Mouse (Mus musculus): ENCODE measurements at regions not wholly inside any gene's neighbourhood (a gene's known extent, or its start where the extent isn't known, plus 50 kb on each side); places are given as distances from the start of the nearest gene placed in this dataset.

- peak; percentile 77 for DNase-seq
- Histone ChIP-seq H3K36me3 (ENCODE audit: insufficient read depth) (peaks cover 19% of the 10 kb centered on the region), H3K9me3 (ENCODE audit: low read depth, low read length) (no peaks in the 10 kb centered on the region), H3K9ac (peak overlapping the region; percentile 99), H3K4me2 (peak overlapping the region; percentile 95), H3K27me3 (ENCODE audit: insufficient read depth, low read length) (peaks cover 9% of the 10 kb centered on the region; the same call in 1 of the 2 replicates), H3K4me1 (ENCODE audit: insufficient read depth) (peaks cover 14% of the 10 kb centered on the region), H3K27ac (ENCODE audit: low read depth) (peak overlapping the region; percentile 98), H3K4me3 (ENCODE audit: low read depth, low read length) (peak overlapping the region; percentile 99)
- no peak for TF ChIP-seq CTCF (IDR thresholded peaks at IDR 0.05; ENCODE audit: low read depth)
- ATAC-seq (ENCODE audit: insufficient read depth): peak; percentile 66
- 2% methylated on average over 61 of the region's 64 CpGs for WGBS
Measured at GRCm38 (mm10) chr15:85670176-85670788, 64.5 kb upstream of the Ppara start.

GRCm38 (mm10) chr15:85670789-85671700, 63.7 kb upstream of the Ppara start:
- TF ChIP-seq CTCF (IDR thresholded peaks at IDR 0.05; ENCODE audit: low read depth): no peak
- Histone ChIP-seq H3K4me2 (peak overlapping the region; percentile 95), H3K9ac (peak overlapping the region; percentile 99), H3K27ac (ENCODE audit: low read depth) (peak overlapping the region; percentile 98), H3K9me3 (ENCODE audit: low read depth, low read length) (no peaks in the 10 kb centered on the region), H3K4me3 (ENCODE audit: low read depth, low read length) (peak overlapping the region; percentile 99), H3K27me3 (ENCODE audit: insufficient read depth, low read length) (peaks cover 4% of the 10 kb centered on the region; the same call in 1 of the 2 replicates), H3K4me1 (ENCODE audit: insufficient read depth) (peaks cover 14% of the 10 kb centered on the region), H3K36me3 (ENCODE audit: insufficient read depth) (peaks cover 27% of the 10 kb centered on the region)
- peak; percentile 96 for DNase-seq
- peak; percentile 69 for ATAC-seq (ENCODE audit: insufficient read depth)
- WGBS: under 1% methylated on average over 91 of the region's 141 CpGs

GRCm38 (mm10) chr15:85671701-85672191, 63.0 kb upstream of the Ppara start:
- peak overlapping the region; percentile 98 for H3K27ac ChIP-seq (ENCODE audit: low read depth)
- DNase-seq: peak; percentile 64
- no peak for ATAC-seq (ENCODE audit: insufficient read depth)

GRCm38 (mm10) chr15:85672376-85672775, 62.4 kb upstream of the Ppara start:
- ATAC-seq (ENCODE audit: insufficient read depth) (no peak), DNase-seq (no peak)
- H3K9ac ChIP-seq: peak overlapping the region; percentile 99
- 68% methylated on average over 3 of the region's 3 CpGs for WGBS
- H3K4me3 ChIP-seq (ENCODE audit: low read depth, low read length): peak overlapping the region; percentile 99
- H3K36me3 ChIP-seq (ENCODE audit: insufficient read depth): peaks cover 40% of the 10 kb centered on the region
- H3K4me2 ChIP-seq: peak overlapping the region; percentile 95
- H3K27ac ChIP-seq (ENCODE audit: low read depth): no peak overlapping the region
- H3K9me3 ChIP-seq (ENCODE audit: low read depth, low read length): no peaks in the 10 kb centered on the region
- TF ChIP-seq CTCF (IDR thresholded peaks at IDR 0.05; ENCODE audit: low read depth): no peak
- peaks cover 14% of the 10 kb centered on the region for H3K4me1 ChIP-seq (ENCODE audit: insufficient read depth)
- no peaks in the 10 kb centered on the region for H3K27me3 ChIP-seq (ENCODE audit: insufficient read depth, low read length)

More at GRCm38 (mm10) chr15:85671701-85672191, 63.0 kb upstream of the Ppara start:
- Histone ChIP-seq H3K36me3 (ENCODE audit: insufficient read depth) (peaks cover 34% of the 10 kb centered on the region), H3K4me1 (ENCODE audit: insufficient read depth) (peaks cover 14% of the 10 kb centered on the region), H3K4me2 (peak overlapping the region; percentile 95), H3K4me3 (ENCODE audit: low read depth, low read length) (peak overlapping the region; percentile 99), H3K9ac (peak overlapping the region; percentile 99), H3K27me3 (ENCODE audit: insufficient read depth, low read length) (no peaks in the 10 kb centered on the region), H3K9me3 (ENCODE audit: low read depth, low read length) (no peaks in the 10 kb centered on the region)
- no peak for TF ChIP-seq CTCF (IDR thresholded peaks at IDR 0.05; ENCODE audit: low read depth)
- under 1% methylated on average over 50 of the region's 50 CpGs for WGBS

- peaks cover 14% of the 10 kb centered on the region for H3K4me1 ChIP-seq (ENCODE audit: insufficient read depth)
Measured at GRCm38 (mm10) chr15:85672931-85673330, 61.9 kb upstream of the Ppara start.

GRCm38 (mm10) chr15:85673506-85673905, 61.3 kb upstream of the Ppara start:
- DNase-seq: no peak
- H3K9me3 ChIP-seq (ENCODE audit: low read depth, low read length): no peaks in the 10 kb centered on the region
- H3K27ac ChIP-seq (ENCODE audit: low read depth): no peak overlapping the region
- peaks cover 48% of the 10 kb centered on the region for H3K36me3 ChIP-seq (ENCODE audit: insufficient read depth)
- peak overlapping the region; percentile 95 for H3K4me2 ChIP-seq
- peaks cover 14% of the 10 kb centered on the region for H3K4me1 ChIP-seq (ENCODE audit: insufficient read depth)
- 75% methylated on average over 9 of the region's 9 CpGs for WGBS
- H3K4me3 ChIP-seq (ENCODE audit: low read depth, low read length): peak overlapping the region; percentile 99
- no peak for TF ChIP-seq CTCF (IDR thresholded peaks at IDR 0.05; ENCODE audit: low read depth)
- ATAC-seq (ENCODE audit: insufficient read depth): no peak
- H3K9ac ChIP-seq: peak overlapping the region; percentile 60
- no peaks in the 10 kb centered on the region for H3K27me3 ChIP-seq (ENCODE audit: insufficient read depth, low read length)

More at GRCm38 (mm10) chr15:85672931-85673330, 61.9 kb upstream of the Ppara start:
- Histone ChIP-seq H3K36me3 (ENCODE audit: insufficient read depth) (peaks cover 42% of the 10 kb centered on the region), H3K27me3 (ENCODE audit: insufficient read depth, low read length) (no peaks in the 10 kb centered on the region), H3K4me2 (peak overlapping the region; percentile 95), H3K4me3 (ENCODE audit: low read depth, low read length) (peak overlapping the region; percentile 99), H3K9me3 (ENCODE audit: low read depth, low read length) (no peaks in the 10 kb centered on the region), H3K9ac (peak overlapping the region; percentile 99), H3K27ac (ENCODE audit: low read depth) (no peak overlapping the region)
- ATAC-seq (ENCODE audit: insufficient read depth) (no peak), DNase-seq (peak; percentile 33)
- no peak for TF ChIP-seq CTCF (IDR thresholded peaks at IDR 0.05; ENCODE audit: low read depth)
- 50% methylated on average over 3 of the region's 3 CpGs for WGBS

All from lung, embryonic 14.5 days (tissue).